Mouse (Mus musculus) adipocyte (in vitro differentiated cells): ENCODE measurements around the gene Zfp446.

Source experiments
- DNase-seq: peaks from one replicate; pipeline ENCODE4 v3.0.0-alpha.2; 2016; ENCODE audit warnings: low spot score

The Zfp446 gene

DNA sequence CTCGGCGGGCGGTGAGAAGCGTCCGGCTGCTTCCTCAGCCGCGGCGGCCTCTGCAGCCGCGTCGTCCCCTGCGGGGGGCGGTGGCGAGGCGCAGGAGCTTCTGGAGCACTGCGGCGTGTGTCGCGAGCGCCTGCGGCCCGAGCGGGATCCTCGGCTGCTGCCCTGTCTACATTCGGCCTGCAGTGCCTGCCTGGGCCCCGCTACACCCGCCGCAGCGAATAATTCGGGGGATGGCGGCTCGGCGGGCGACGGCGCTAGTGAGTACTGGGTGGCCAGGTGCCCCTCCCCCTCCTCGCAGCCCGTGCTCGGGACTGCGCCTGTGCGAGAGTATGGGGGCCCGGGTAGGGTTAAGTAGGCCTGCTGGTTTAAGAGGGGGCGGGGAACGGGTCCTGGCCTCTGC, 47.2 kb downstream of the Zfp446 start:
- peak; percentile 64 for DNase-seq

DNA sequence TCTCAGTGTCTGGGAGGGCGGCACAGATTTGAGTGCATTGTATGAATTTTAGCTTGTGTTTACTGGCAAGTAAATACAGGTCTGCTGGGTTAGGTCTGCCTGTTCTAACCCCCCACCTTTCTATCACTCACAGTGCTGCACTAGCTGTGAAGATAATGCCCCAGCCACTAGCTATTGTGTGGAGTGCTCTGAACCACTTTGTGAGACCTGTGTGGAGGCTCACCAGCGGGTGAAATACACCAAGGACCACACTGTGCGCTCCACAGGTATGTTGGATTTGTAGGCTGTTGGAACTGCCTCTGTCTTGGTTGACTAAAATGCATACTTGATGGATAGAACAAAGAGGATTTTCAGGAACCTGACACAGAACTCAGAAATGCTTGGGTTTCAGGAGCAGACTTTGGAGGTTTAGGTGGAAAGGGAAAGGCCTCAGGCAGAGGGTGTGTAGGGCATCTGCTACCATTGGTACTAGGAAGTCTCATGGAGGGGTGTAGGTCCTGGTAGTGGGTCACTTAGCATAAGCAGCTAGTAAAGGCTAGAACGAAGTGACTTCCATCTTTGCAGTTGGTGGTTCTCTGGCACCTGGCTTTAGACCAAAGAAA, 48.0 kb downstream of the Zfp446 start:
- DNase-seq = no peak

DNA sequence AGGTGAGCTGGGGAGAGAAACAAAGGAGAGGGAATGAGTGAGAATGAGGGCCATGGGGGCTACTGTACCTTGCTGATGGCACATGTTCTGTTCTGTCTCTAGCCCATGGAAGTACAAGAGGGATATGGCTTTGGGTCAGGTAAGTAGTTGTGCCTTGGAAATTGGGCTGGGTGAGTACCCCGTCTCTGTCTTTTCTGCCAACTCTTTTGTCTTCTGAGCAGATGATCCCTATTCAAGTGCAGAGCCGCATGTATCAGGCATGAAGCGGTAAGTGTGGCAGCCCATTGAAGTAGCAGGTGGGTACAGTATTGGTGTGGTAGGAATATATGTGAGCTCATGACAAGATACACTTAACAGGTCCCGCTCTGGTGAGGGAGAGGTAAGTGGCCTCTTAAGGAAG, 51.3 kb downstream of the Zfp446 start:
- DNase-seq = no peak

DNA sequence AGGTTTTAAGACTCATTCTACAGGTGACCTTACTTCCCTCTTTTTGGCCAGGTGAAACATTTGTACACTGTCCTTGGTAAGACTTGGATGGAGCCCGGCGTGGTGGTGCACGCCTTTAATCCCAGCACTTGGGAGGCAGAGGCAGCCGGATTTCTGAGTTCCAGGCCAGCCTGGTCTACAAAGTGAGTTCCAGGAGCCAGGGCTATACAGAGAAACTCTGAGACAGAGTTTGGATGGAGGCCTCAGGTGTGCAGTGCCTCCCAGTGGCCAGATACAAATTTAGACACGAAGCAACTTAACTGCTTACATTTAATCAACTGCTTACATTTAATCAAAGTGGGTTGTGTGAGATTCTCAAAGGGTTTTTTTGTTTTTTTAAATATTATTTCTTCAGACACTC, 53.4 kb downstream of the Zfp446 start:
- DNase-seq = no peak

DNA sequence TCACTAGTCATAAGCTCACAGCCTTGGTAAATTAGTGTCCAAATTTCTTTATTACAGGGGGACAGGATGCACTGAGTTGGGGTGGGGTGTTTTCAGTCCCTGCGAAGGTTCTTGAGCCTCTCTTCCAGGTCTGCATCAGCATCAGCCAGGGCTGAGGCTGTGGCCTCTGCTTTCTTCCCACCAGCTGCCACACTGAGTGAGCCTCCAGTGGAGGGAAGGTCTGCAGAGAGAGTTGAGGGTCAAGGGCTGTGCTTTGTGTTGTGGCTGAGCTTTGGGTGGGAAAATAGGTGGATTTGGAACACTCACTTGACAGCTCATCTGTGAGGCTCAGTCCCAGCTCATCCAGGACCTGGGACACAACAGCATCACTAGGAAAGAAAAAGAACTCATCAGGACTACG, 54.3 kb downstream of the Zfp446 start:
- no peak for DNase-seq

DNA sequence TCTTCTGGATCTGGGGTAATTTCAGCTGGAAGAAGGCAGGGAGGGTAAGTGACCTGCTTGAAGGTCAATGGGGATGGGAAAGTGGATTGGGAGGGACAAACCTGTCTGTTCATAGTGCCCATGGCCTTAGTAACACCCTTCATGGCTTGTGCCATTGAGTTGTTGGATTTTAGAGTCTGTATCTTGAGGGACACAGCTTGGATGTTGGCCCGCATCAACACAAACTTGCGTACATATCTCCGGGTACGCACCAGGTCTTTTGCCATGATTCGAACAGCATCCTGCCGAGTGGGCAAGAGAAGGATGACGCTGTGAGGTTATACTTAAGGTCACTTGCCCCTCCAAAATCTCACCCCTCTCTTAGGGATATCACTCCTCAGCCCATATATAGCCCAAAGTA, 54.9 kb downstream of the Zfp446 start:
- DNase-seq = no peak

DNA sequence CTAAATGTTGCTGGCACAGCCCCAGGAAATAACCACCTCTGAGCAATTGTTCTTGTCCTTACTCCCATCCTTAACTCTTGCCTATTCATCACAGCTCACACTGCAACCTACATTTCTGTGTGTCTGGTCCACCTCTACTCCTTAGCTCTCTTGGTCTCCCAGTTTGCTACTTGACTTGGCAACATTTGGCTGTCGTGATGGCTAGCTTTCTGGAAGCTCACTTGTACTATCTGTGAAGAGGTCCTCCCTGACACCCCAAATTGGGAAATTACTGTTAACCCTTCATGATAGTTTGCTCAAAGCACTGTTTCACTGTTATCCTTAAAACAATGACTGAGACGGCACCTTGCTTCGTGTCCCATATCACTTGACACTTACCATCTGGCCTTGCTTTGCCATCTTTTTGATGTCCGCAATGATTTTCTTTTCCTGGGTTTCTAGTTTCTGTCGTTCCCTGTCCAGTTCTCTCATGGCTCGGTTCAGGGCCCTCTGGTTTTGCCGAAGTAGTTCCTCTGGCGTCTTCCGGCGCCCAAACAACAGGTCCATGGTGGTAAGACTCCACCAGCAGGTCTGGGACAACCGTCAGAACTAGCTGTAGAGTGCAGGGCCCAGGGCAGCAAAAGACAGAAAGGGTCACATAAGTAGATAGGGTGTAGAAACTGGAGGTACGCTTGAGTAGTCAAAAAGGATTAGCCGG, 56.0 kb downstream of the Zfp446 start:
- DNase-seq = no peak

DNA sequence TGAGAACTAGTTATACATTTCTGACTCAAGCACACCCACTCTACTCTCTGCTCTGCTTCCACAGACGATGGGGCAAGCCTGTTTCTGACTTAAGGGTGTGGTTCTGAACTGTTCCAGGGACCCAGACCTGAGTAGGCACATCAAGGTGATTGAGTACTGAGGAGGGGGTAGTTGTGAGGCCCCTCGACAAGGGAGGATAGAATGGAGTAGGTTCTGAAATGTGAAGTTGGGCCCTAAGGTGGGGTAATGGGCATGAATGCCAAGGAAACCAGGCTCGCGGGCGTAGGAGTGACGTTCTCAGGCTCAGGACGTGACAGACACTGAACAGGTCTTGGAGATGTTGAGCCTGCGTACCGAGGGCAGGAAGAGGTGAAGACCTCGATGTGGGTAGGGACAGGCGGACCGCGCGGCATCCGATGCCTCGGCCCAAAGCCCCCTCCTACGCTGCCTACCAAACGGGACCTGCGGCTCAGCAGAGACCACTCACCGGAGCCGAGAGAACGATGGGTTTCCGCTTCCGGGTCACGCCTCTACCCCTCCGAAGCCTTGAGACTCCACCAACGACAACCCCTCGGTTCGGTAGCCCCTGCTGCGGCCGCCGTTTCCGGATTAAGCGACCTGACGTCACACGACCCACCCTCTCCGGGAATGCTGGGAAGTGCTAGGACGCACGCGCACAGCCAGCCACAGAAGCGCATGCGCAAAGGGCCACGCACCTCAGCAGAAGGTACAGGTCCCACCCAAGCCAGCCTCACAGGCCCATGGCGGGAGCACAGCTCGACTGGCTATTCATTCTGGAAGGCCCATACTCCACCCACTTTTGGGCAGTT, 56.7 kb downstream of the Zfp446 start, which contains the start of gene Chmp2a:
Chmp2a (minus strand) TSS at position 660 of the 830 bp plus-strand sequence.
- DNase-seq = peak; percentile 91
